Mouse (Mus musculus): ENCODE data around the gene BC048562.

DNA sequence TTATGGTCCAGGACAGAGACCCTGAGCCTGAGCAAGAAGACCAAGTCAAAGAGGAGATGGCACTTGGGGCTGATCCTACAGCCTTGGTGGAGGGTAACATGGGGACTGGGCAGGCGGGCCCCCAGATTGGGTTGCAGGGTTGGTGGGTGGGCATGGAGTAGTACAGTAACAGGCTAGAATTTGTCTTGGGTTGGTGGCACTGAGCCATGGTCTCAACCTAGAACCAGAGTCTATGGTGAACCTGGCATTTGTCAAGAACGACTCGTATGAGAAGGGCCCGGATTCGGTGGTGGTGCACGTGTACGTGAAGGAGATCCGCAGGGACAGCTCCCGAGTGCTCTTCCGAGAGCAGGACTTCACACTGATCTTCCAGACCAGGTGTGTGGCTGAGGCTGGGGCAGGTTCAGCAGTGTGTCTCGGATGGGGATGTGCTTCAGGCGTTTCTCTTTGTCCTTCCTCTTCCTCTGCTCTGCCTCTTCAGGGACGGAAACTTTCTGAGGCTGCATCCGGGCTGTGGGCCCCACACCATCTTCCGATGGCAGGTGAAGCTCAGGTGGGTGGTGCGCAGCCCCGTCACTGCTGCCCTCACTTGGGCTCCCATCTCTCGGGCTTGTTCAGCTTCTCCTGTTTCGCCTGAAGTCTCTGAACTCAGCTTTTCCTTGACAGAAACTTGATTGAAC is 58.0 kb downstream of the BC048562 start:
- TF ChIP-seq CTCF (IDR thresholded peaks at IDR 0.05; ENCODE audit: control insufficient read depth, insufficient read depth, insufficient replicate concordance, low read depth, low read length): no peak
- no peak for TF ChIP-seq POLR2A (IDR thresholded peaks at IDR 0.05; ENCODE audit: control insufficient read depth, low read depth, low read length)
